Mouse (Mus musculus) thymus, postnatal 0 days (tissue): Measurements from ENCODE around the gene Tcf7l2. TPM values are rescaled to one million over a fixed set of nuclear protein-coding genes. Genes with fewer than 3 reads are reported as not detected.

Source experiments
- DNase-seq: peaks from one replicate; pipeline ENCODE4 v3.0.0-alpha.2; 2015; ENCODE audit warnings: low spot score
- polyA plus RNA-seq: library from polyadenylated mRNA; unstranded; fragments of >200 nt; fragmentation: Nextera tagmentation; extraction: Ambion mirVana; gene quantifications from 2 replicates; pipeline ENCODE4 v1.2.1, GENCODE M21; 2015

Tcf7l2 gene
- 12.8 and 14.1 TPM in 2 replicates for polyA plus RNA-seq

GRCm38 (mm10) chr19:55741439-55741928, at the start of gene Tcf7l2:
Gene Tcf7l2, plus strand, starts transcription at chr19:55741820.
- peak; percentile 85 for DNase-seq

GRCm38 (mm10) chr19:55694651-55695050, 47.0 kb upstream of the Tcf7l2 start:
- DNase-seq, result no peak

GRCm38 (mm10) chr19:55695418-55695817, 46.2 kb upstream of the Tcf7l2 start:
- no peak for DNase-seq

GRCm38 (mm10) chr19:55698892-55699291, 42.7 kb upstream of the Tcf7l2 start:
- DNase-seq, result no peak

- DNase-seq, result no peak
Measured at GRCm38 (mm10) chr19:55700214-55700568, 41.4 kb upstream of the Tcf7l2 start.

GRCm38 (mm10) chr19:55700569-55701282, 40.9 kb upstream of the Tcf7l2 start:
- no peak for DNase-seq

- DNase-seq, result no peak
Measured at GRCm38 (mm10) chr19:55701283-55701633, 40.4 kb upstream of the Tcf7l2 start.

- DNase-seq, result no peak
Measured at GRCm38 (mm10) chr19:55702081-55702480, 39.5 kb upstream of the Tcf7l2 start.

- no peak for DNase-seq
Measured at GRCm38 (mm10) chr19:55702716-55703115, 38.9 kb upstream of the Tcf7l2 start.

- no peak for DNase-seq
Measured at GRCm38 (mm10) chr19:55704071-55704470, 37.5 kb upstream of the Tcf7l2 start.

GRCm38 (mm10) chr19:55706300-55706699, 35.3 kb upstream of the Tcf7l2 start:
- DNase-seq, result no peak

GRCm38 (mm10) chr19:55706806-55707205, 34.8 kb upstream of the Tcf7l2 start:
- no peak for DNase-seq

- no peak for DNase-seq
Measured at GRCm38 (mm10) chr19:55708031-55708554, 33.5 kb upstream of the Tcf7l2 start.

GRCm38 (mm10) chr19:55710841-55711240, 30.8 kb upstream of the Tcf7l2 start:
- no peak for DNase-seq

GRCm38 (mm10) chr19:55711701-55712100, 29.9 kb upstream of the Tcf7l2 start:
- DNase-seq, result no peak

- no peak for DNase-seq
Measured at GRCm38 (mm10) chr19:55712678-55713077, 28.9 kb upstream of the Tcf7l2 start.

GRCm38 (mm10) chr19:55714015-55714414, 27.6 kb upstream of the Tcf7l2 start:
- no peak for DNase-seq

- DNase-seq, result no peak
Measured at GRCm38 (mm10) chr19:55714665-55715064, 27.0 kb upstream of the Tcf7l2 start.

GRCm38 (mm10) chr19:55719083-55719482, 22.5 kb upstream of the Tcf7l2 start:
- no peak for DNase-seq

GRCm38 (mm10) chr19:55719524-55720408, 21.9 kb upstream of the Tcf7l2 start:
- DNase-seq, result no peak

GRCm38 (mm10) chr19:55720409-55721092, 21.1 kb upstream of the Tcf7l2 start:
- DNase-seq, result no peak

- DNase-seq, result no peak
Measured at GRCm38 (mm10) chr19:55722376-55722775, 19.2 kb upstream of the Tcf7l2 start.
